Mouse (Mus musculus): ENCODE results near the gene Wdr93. TPM values are rescaled to one million over a fixed set of nuclear protein-coding genes. Genes with fewer than 3 reads are reported as not detected.
A peak's percentile ranks its signal among the peaks of the same experiment; 100 is the strongest.

Gene Wdr93
- total RNA-seq, 1 experiment, result 0.71 TPM

DNA sequence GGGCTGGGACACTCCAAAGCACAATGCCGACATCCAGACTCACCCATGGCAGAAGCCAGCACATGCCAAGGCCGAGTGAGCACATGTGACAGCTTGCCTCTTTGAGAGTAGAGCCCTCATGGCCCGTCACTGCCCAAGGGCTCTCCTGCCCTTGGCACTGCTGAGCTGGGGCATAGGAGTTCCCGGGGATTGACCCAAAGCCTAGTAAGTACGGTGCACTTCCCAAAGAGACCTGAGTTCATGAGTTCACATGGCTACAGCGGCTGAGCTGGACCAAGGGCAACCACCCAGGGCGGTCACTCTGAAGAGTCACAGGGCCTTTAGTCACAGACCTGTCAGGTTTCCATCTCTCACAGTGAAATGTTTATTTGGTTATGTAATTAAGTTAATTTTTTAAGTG is 65.6 kb downstream of the Wdr93 start:
- Histone ChIP-seq H3K4me3 (ENCODE audit: insufficient read depth in 1 of 2, low read depth in 1 of 2, low read length in 2 of 2, poor library complexity in 1 of 2, severe bottlenecking in 1 of 2) (no peak overlapping the region), H3K9ac (ENCODE audit: insufficient read depth, low read depth, low read length, poor library complexity, severe bottlenecking) (no peak overlapping the region), H3K36me3 (ENCODE audit: control insufficient read depth, insufficient read depth, low read length, poor library complexity, severe bottlenecking) (no peaks in the 10 kb centered on the region), H3K27ac (ENCODE audit: insufficient read depth, low read depth, low read length, poor library complexity, severe bottlenecking) (no peak overlapping the region), H3K4me1 (ENCODE audit: control insufficient read depth in 2 of 2, insufficient read depth in 2 of 2, low read length in 2 of 2, poor library complexity in 1 of 2) (peaks cover 0 to 2% of the 10 kb centered on the region in 2 experiments; a peak in 1 of 4 replicates), H3K9me3 (ENCODE audit: control insufficient read depth, insufficient read depth, low read depth, low read length) (no peaks in the 10 kb centered on the region)
- in situ Hi-C loops (cut with MboI; ENCODE audit: low sequenced_read_pairs in 2 of 2, unreplicated experiment in 2 of 2), result no loop called here
- DNase-seq (ENCODE audit: low read depth, low spot score), result no peak
- TF ChIP-seq ZC3H11A (IDR thresholded peaks at IDR 0.05; ENCODE audit: borderline replicate concordance, low read depth, low read length) (no peak), MAFK (IDR thresholded peaks at IDR 0.05; ENCODE audit: insufficient read depth, low read depth, low read length) (no peak), ZNF384 (IDR thresholded peaks at IDR 0.05; ENCODE audit: low read depth, low read length) (no peak), HCFC1 (IDR thresholded peaks at IDR 0.05; ENCODE audit: borderline replicate concordance, insufficient read depth, low read length) (no peak), CHD2 (IDR thresholded peaks at IDR 0.05; ENCODE audit: low read depth, low read length) (no peak)

DNA sequence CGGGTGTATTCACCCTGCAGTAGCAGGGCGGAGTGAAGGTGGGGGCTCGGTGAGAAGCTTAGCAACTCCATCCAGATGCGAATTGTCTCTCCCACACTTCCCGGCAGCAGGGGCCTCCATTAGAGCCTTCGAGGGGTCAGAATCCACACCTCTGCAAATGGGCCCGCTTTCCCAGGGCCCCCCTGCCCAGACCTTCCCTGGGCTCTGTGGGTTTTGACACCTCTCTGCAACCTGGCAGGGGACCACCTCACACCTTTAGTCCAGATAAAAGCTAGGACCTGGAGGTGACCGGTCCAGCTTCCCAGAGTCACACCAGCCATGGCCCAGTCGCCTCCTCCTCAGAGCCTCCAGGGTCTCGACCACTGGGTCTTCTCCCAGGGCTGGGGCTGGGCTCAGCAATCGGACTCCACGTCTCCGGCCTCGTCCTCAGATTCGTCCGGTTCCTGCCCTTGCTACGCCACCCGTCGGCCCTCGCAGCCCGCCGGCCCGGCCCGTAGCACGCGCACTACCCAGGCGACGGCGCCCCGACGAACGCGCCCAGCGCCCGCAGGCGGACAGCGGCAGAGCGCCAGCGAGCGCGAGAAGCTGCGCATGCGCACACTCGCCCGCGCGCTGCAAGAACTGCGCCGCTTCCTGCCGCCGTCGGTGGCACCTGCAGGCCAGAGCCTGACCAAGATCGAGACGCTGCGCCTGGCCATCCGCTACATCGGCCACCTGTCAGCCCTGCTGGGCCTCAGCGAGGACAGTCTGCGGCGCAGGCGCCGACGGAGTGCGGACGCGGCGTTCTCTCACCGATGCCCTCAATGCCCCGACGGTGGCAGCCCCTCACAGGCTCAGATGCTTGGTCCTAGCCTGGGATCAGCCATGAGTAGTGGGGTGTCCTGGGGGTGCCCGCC is 67.9 kb downstream of the Wdr93 start, which contains the start of gene Mesp2:
Mesp2 (plus strand) TSS at position 117 of the 896 bp plus-strand sequence.
- DNase-seq (ENCODE audit: low read depth, low spot score), result peak; percentile 54
- in situ Hi-C loops (cut with MboI; ENCODE audit: low sequenced_read_pairs in 2 of 2, unreplicated experiment in 2 of 2), result no loop called here
- TF ChIP-seq ZNF384 (IDR thresholded peaks at IDR 0.05; ENCODE audit: low read depth, low read length) (no peak), CHD2 (IDR thresholded peaks at IDR 0.05; ENCODE audit: low read depth, low read length) (no peak), ZC3H11A (IDR thresholded peaks at IDR 0.05; ENCODE audit: borderline replicate concordance, low read depth, low read length) (no peak)
- Histone ChIP-seq H3K27ac (ENCODE audit: insufficient read depth, low read depth, low read length, poor library complexity, severe bottlenecking) (no peak within 1 kb of the TSS), H3K4me1 (ENCODE audit: control insufficient read depth in 2 of 2, insufficient read depth in 2 of 2, low read length in 2 of 2, poor library complexity in 1 of 2) (peaks cover 0 to 2% of the 10 kb centered on the region in 2 experiments; a peak in 2 of 4 replicates), H3K9me3 (ENCODE audit: control insufficient read depth, insufficient read depth, low read depth, low read length) (no peaks in the 10 kb centered on the region), H3K4me3 (ENCODE audit: insufficient read depth in 1 of 2, low read depth in 1 of 2, low read length in 2 of 2, poor library complexity in 1 of 2, severe bottlenecking in 1 of 2) (peak within 1 kb of the TSS; percentile 52 to 58; a peak in 3 of 4 replicates), H3K9ac (ENCODE audit: insufficient read depth, low read depth, low read length, poor library complexity, severe bottlenecking) (peak within 1 kb of the TSS; percentile 55; the same call in 1 of the 2 replicates), H3K36me3 (ENCODE audit: control insufficient read depth, insufficient read depth, low read length, poor library complexity, severe bottlenecking) (no peaks in the 10 kb centered on the region)

DNA sequence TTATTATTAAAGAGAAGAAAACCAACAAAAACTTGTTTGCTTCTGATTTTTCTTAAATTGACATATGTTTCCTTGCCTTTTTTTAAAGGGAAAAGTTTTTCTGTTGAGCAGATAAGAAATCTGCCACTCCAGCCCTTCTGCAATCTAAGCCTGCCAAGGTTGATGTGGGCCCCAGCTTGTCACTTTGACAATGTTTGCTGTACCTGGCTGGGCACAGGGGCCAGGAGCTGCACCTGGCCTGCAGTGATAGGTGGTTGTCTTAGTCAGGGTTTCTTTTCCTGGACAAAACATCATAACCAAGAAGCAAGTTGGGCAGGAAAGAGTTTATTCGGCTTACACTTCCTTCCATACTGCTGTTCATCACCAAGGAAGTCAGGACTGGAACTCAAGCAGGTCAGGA is 70.4 kb downstream of the Wdr93 start:
- Histone ChIP-seq H3K36me3 (ENCODE audit: control insufficient read depth, insufficient read depth, low read length, poor library complexity, severe bottlenecking) (no peaks in the 10 kb centered on the region), H3K4me1 (ENCODE audit: control insufficient read depth in 2 of 2, insufficient read depth in 2 of 2, low read length in 2 of 2, poor library complexity in 1 of 2) (peaks cover 0 to 4% of the 10 kb centered on the region in 2 experiments; a peak in 3 of 4 replicates), H3K9ac (ENCODE audit: insufficient read depth, low read depth, low read length, poor library complexity, severe bottlenecking) (no peak overlapping the region), H3K27ac (ENCODE audit: insufficient read depth, low read depth, low read length, poor library complexity, severe bottlenecking) (no peak overlapping the region), H3K4me3 (ENCODE audit: insufficient read depth in 1 of 2, low read depth in 1 of 2, low read length in 2 of 2, poor library complexity in 1 of 2, severe bottlenecking in 1 of 2) (no peak overlapping the region), H3K9me3 (ENCODE audit: control insufficient read depth, insufficient read depth, low read depth, low read length) (no peaks in the 10 kb centered on the region)
- in situ Hi-C loops (cut with MboI; ENCODE audit: low sequenced_read_pairs in 2 of 2, unreplicated experiment in 2 of 2), result no loop called here
- no peak for DNase-seq (ENCODE audit: low read depth, low spot score)
- TF ChIP-seq ZC3H11A (IDR thresholded peaks at IDR 0.05; ENCODE audit: borderline replicate concordance, low read depth, low read length) (no peak), MAFK (IDR thresholded peaks at IDR 0.05; ENCODE audit: insufficient read depth, low read depth, low read length) (no peak), ZNF384 (IDR thresholded peaks at IDR 0.05; ENCODE audit: low read depth, low read length) (no peak), HCFC1 (IDR thresholded peaks at IDR 0.05; ENCODE audit: borderline replicate concordance, insufficient read depth, low read length) (no peak), CHD2 (IDR thresholded peaks at IDR 0.05; ENCODE audit: low read depth, low read length) (no peak)

DNA sequence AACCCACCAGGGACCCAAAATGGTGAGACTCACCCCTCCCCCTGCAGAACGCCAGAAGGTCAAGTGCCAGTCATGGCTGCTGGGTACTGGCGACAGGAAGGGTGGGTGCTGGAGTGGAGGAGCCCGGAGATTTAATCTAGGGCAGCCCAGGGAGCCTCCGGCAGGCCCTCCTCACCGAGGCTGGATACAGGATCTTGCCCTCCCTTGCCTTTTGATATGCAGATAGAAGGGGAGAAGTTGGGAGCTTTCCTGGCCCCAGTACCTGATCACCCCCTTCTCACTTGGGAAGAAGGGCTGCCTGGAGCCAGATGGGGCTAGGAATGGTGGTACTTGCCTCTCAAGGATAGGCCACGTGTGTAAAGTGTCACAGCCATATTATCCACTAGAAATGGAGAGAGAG is 75.4 kb downstream of the Wdr93 start:
- peak overlapping the region; percentile 18; the same call in 1 of the 2 replicates for H3K27ac ChIP-seq (ENCODE audit: insufficient read depth, low read depth, low read length, poor library complexity, severe bottlenecking)
- no peaks in the 10 kb centered on the region for H3K36me3 ChIP-seq (ENCODE audit: control insufficient read depth, insufficient read depth, low read length, poor library complexity, severe bottlenecking)
- H3K4me3 ChIP-seq (ENCODE audit: insufficient read depth in 1 of 2, low read depth in 1 of 2, low read length in 2 of 2, poor library complexity in 1 of 2, severe bottlenecking in 1 of 2), result no peak overlapping the region
- no peak for TF ChIP-seq HCFC1 (IDR thresholded peaks at IDR 0.05; ENCODE audit: borderline replicate concordance, insufficient read depth, low read length)
- no peak for TF ChIP-seq ZC3H11A (IDR thresholded peaks at IDR 0.05; ENCODE audit: borderline replicate concordance, low read depth, low read length)
- no peak for TF ChIP-seq CHD2 (IDR thresholded peaks at IDR 0.05; ENCODE audit: low read depth, low read length)
- no peak for TF ChIP-seq MAFK (IDR thresholded peaks at IDR 0.05; ENCODE audit: insufficient read depth, low read depth, low read length)
- H3K4me1 ChIP-seq (ENCODE audit: control insufficient read depth in 2 of 2, insufficient read depth in 2 of 2, low read length in 2 of 2, poor library complexity in 1 of 2), result peaks cover 8 to 24% of the 10 kb centered on the region in 2 experiments
- no peak overlapping the region; the same call in 1 of the 2 replicates for H3K9ac ChIP-seq (ENCODE audit: insufficient read depth, low read depth, low read length, poor library complexity, severe bottlenecking)
- DNase-seq (ENCODE audit: low read depth, low spot score), result no peak
- in situ Hi-C loops (cut with MboI; ENCODE audit: low sequenced_read_pairs in 2 of 2, unreplicated experiment in 2 of 2), result no loop called here
- H3K9me3 ChIP-seq (ENCODE audit: control insufficient read depth, insufficient read depth, low read depth, low read length), result no peaks in the 10 kb centered on the region

Measured in ES-E14 (cell line).